Mouse (Mus musculus) liver, embryonic 13.5 days (tissue): Measurements from ENCODE around the gene C130050O18Rik. TPM values are rescaled to one million over a fixed set of nuclear protein-coding genes. Genes with fewer than 3 reads are reported as not detected.

ENCODE experiments used
- microRNA counts: library from miRNA; unstranded; fragments of <30 nt; microRNA quantifications from one replicate; lab custom pipeline; 2016
- microRNA-seq: library from miRNA; unstranded; fragments of <30 nt; microRNA quantifications from one replicate; pipeline ENCODE4, GENCODE M21; 2016
- polyA plus RNA-seq: library from polyadenylated mRNA; unstranded; fragments of >200 nt; fragmentation: Nextera tagmentation; extraction: Ambion mirVana; gene quantifications from 2 replicates; pipeline ENCODE4 v1.2.1, GENCODE M21; 2015

The C130050O18Rik gene
- polyA plus RNA-seq, 1 experiment from 2014 or later, result 0.89 TPM

MicroRNAs encoded within 50 kb of the gene (microRNA counts, 519-probe panel; counts per million panel counts)
- microRNA mmu-miR-339-3p (lab: Ali Mortazavi, UCI), result 114 counts per million
- 114 counts per million for microRNA mmu-miR-339-5p (lab: Ali Mortazavi, UCI)

Small RNA genes within 50 kb of the gene (microRNA-seq; reads per million reads assigned to microRNA genes)
- 1,050 reads per million, percentile 76 among the genes with 10 or more reads in this experiment for gene Mir339

Other genes starting within 250 kb of the C130050O18Rik start
- 20.9 and 23.7 TPM in 2 replicates for gene Sun1, start 204.6 kb upstream of the C130050O18Rik start, polyA plus RNA-seq
- gene Get4, start 153.0 kb upstream of the C130050O18Rik start, polyA plus RNA-seq, result 135 and 141 TPM in 2 replicates
- gene Adap1, start 79.7 kb upstream of the C130050O18Rik start, polyA plus RNA-seq, result 2.6 and 3.3 TPM in 2 replicates
- 68.5 and 72.3 TPM in 2 replicates for gene Cox19, start 53.9 kb upstream of the C130050O18Rik start, polyA plus RNA-seq
- gene Cyp2w1, start 52.7 kb upstream of the C130050O18Rik start, polyA plus RNA-seq, result not detected in 2 replicates
- 18.8 and 20.2 TPM in 2 replicates for gene Gpr146, start 27.6 kb upstream of the C130050O18Rik start, polyA plus RNA-seq
- gene Gper1, start 17.9 kb downstream of the C130050O18Rik start, polyA plus RNA-seq, result 0.17 and 0.31 TPM in 2 replicates
- gene 3110082I17Rik, start 55.2 kb downstream of the C130050O18Rik start, polyA plus RNA-seq, result 26.2 and 26.4 TPM in 2 replicates
- 2.0 and 2.8 TPM in 2 replicates for gene Zfand2a, start 79.3 kb downstream of the C130050O18Rik start, polyA plus RNA-seq
- not detected in 2 replicates for gene Uncx, start 138.2 kb downstream of the C130050O18Rik start, polyA plus RNA-seq